In genomic region chr10:80677942-80678436, GRCm38 (mm10) we compare ENCODE assay signal across 1 mouse cellular context.
TF ChIP-seq lines count a peak whose summit lies in the region.

Mknk2 (minus strand) TSS chr10:80678112.

TF ChIP-seq in CH12.LX, 34 proteins besides CTCF, POLR2A, EP300 and RAD21 (continued from another document):
- TF ChIP-seq BHLHE40 (IDR thresholded peaks at IDR 0.05; ENCODE audit: low read depth, low read length) (peak; percentile 69), TCF12 (IDR thresholded peaks at IDR 0.05; ENCODE audit: low read depth, low read length) (peak; percentile 73; the same call in 1 of the 2 replicates), MAX (IDR thresholded peaks at IDR 0.05; ENCODE audit: low read length) (peak; percentile 59; the same call in 1 of the 2 replicates), GABPA (IDR thresholded peaks at IDR 0.05; ENCODE audit: insufficient replicate concordance, low read depth, low read length) (no peak), HCFC1 (IDR thresholded peaks at IDR 0.05; ENCODE audit: low read depth, low read length) (peak; percentile 48), MAZ (IDR thresholded peaks at IDR 0.05; ENCODE audit: low read depth, low read length) (0 out of 2 replicates have a peak, but pooled peaks have one; percentile 81)
TF ChIP-seq in CH12.LX: peak in this region for 16.
